Mouse (Mus musculus) C3H10T1/2 (cell line): ENCODE results near the gene Gm45062. TPM values are rescaled to one million over a fixed set of nuclear protein-coding genes. Genes with fewer than 3 reads are reported as not detected.

ENCODE experiments used
- polyA plus RNA-seq, 2 experiments: library from polyadenylated mRNA; unstranded; fragments of >200 nt; fragmentation: generic; extraction: Trizol; gene quantifications; one replicate each; pipeline ENCODE4 v1.2.1; 2012; ENCODE audit warnings: missing spikeins in 2 of 2

The Gm45062 gene
- polyA plus RNA-seq, result under 1 TPM; 0.09 to 0.26 TPM

GRCm38 (mm10) chr6:8259004-8259666, at the start of gene Gm45062, which contains the start of the genes Rpa3 and Umad1:
Gene Gm45062, plus strand, starts transcription at chr6:8259450.
Gene Rpa3, minus strand, starts transcription at chr6:8259173.
Gene Umad1, plus strand, starts transcription at chr6:8259288.

GRCm38 (mm10) chr6:8509551-8509950, 250.3 kb downstream of the Gm45062 start, which contains the start of gene Glcci1:
Gene Glcci1, plus strand, starts transcription at chr6:8509600.

Other genes with a start within 250 kb of the Gm45062 start
- gene Col28a1, start 66.8 kb upstream of the Gm45062 start, polyA plus RNA-seq, result under 1 TPM in 1 of 2 experiments, not detected in 1; 0.09 TPM
- gene Mios, start 50.2 kb upstream of the Gm45062 start, polyA plus RNA-seq, result 1 to 10 TPM in 1 of 2 experiments, under 1 TPM in 1; 0.28 to 3.3 TPM
- 10 to 100 TPM in 1 of 2 experiments, 1 to 10 TPM in 1; 7.9 to 41.0 TPM for gene Rpa3, start 277 bp upstream of the Gm45062 start, polyA plus RNA-seq
- gene Umad1, start 162 bp upstream of the Gm45062 start, polyA plus RNA-seq, result 1 to 10 TPM; 1.7 to 5.5 TPM